In the genomic region with DNA sequence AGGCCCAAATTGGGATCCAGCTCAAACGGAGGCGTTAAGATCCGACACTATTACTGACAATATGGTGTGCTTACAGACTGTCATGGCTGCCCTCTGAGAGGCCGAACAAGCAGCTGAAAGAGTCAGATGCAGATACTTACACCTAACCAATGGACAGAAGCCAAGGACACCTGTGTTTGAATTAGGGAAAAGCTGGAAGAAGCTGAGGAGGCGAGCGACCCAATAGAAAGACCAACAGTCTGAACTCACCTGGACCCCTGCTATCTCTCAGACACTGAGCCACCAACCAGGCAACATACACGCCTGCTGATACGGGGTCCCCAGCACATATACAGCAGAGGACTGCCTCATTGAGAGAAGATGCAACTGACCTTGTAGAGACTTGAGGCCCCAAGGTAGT, we compare ENCODE assay signal across 9 mouse cellular contexts. TPM values are rescaled to one million over a fixed set of nuclear protein-coding genes. Genes with fewer than 3 reads are reported as not detected.
DNase-seq lines count a peak whose midpoint lies in the region; TF ChIP-seq lines count a peak whose summit lies in the region.
"Had no signal": no experiment of that assay in that cellular context is flagged by ENCODE, and none has a peak within 500 bp of the region (broad histone marks: within the 10 kb centered on the region; RNA-seq: fewer than 3 reads in every experiment).

Gene 5730480H06Rik (plus strand): TSS at position 301 of the 400 bp plus-strand sequence.

- intact Hi-C loops in left cerebral cortex, postnatal 10 days (cut with DNase I) = no loop called here
- intact Hi-C loops in gastrocnemius, adult 2 months (cut with DNase I) = no loop called here

- no peak for DNase-seq in gastrocnemius, postnatal 4 days (ENCODE audit: low spot score in 2 of 2)
- DNase-seq in gastrocnemius, postnatal 10 days = no peak
- no peak for DNase-seq in thymus, postnatal 0 days (ENCODE audit: low spot score)
- DNase-seq in thymus, postnatal 25 days = no peak
- DNase-seq in left cerebral cortex, postnatal 10 days (ENCODE audit: extremely low spot score in 1 of 2, low spot score in 2 of 2) = no peak
- no peak for DNase-seq in spleen, postnatal 14 days (ENCODE audit: low spot score in 2 of 2)
- DNase-seq in gastrocnemius, adult 2 months = no peak
- no peak for DNase-seq in ovary, adult 18-20 months (ENCODE audit: low spot score)

- no peak within 1 kb of the TSS for H3K27ac ChIP-seq in gastrocnemius, adult 2 months

- H3K4me3 ChIP-seq in gastrocnemius, adult 2 months = no peak within 1 kb of the TSS
- H3K4me3 ChIP-seq: erythroblast, embryonic 14.5 days had no signal

- no peak for TF ChIP-seq CTCF in gastrocnemius, adult 2 months (IDR thresholded peaks at IDR 0.05)

RNA-seq across cellular contexts. Expression of gene 5730480H06Rik, which starts in this region (rescaled TPM):
- 10 to 100 TPM; 13.1 to 20.2 TPM for total RNA-seq in gastrocnemius, postnatal 4 days (2021)
- total RNA-seq in gastrocnemius, postnatal 10 days (2021) = 1 to 10 TPM; 6.7 to 9.6 TPM
- 20.6 and 22.3 TPM in 2 replicates for polyA plus RNA-seq in thymus, postnatal 0 days (2015; fragmentation: Nextera tagmentation; extraction: Ambion mirVana)
- 10 to 100 TPM; 15.7 to 19.2 TPM for total RNA-seq in left cerebral cortex, postnatal 10 days (2021)
- 1 to 10 TPM; 3.5 to 4.2 TPM for total RNA-seq in gastrocnemius, adult 2 months (2021)
